Mouse (Mus musculus) cerebellum, adult 11 months (tissue): Measurements from ENCODE around the gene Epb41l3.

Experiments
- DNase-seq: peaks from one replicate; pipeline ENCODE4 v3.0.0; 2022

Gene Epb41l3

GRCm38 (mm10) chr17:69255834-69256233, 180.4 kb downstream of the Epb41l3 start:
- DNase-seq = no peak

- no peak for DNase-seq
Observed at GRCm38 (mm10) chr17:69256441-69256840, 181.0 kb downstream of the Epb41l3 start.

GRCm38 (mm10) chr17:69263810-69264565, 188.5 kb downstream of the Epb41l3 start:
- DNase-seq = no peak

- no peak for DNase-seq
Observed at GRCm38 (mm10) chr17:69265171-69265570, 189.7 kb downstream of the Epb41l3 start.

GRCm38 (mm10) chr17:69265759-69266463, 190.4 kb downstream of the Epb41l3 start:
- DNase-seq = peak; percentile 33

- DNase-seq = no peak
Observed at GRCm38 (mm10) chr17:69266936-69267335, 191.5 kb downstream of the Epb41l3 start.

- peak; percentile 69 for DNase-seq
Observed at GRCm38 (mm10) chr17:69267526-69267925, 192.0 kb downstream of the Epb41l3 start.

GRCm38 (mm10) chr17:69277362-69277761, 201.9 kb downstream of the Epb41l3 start:
- no peak for DNase-seq

GRCm38 (mm10) chr17:69284511-69284910, 209.0 kb downstream of the Epb41l3 start:
- no peak for DNase-seq

GRCm38 (mm10) chr17:69288130-69288529, 212.6 kb downstream of the Epb41l3 start:
- no peak for DNase-seq

- DNase-seq = no peak
Observed at GRCm38 (mm10) chr17:69290272-69290671, 214.8 kb downstream of the Epb41l3 start.

- DNase-seq = no peak
Observed at GRCm38 (mm10) chr17:69301552-69301951, 226.1 kb downstream of the Epb41l3 start.

- no peak for DNase-seq
Observed at GRCm38 (mm10) chr17:69303579-69304274, 228.2 kb downstream of the Epb41l3 start.

GRCm38 (mm10) chr17:69307636-69308035, 232.2 kb downstream of the Epb41l3 start:
- DNase-seq = no peak

- DNase-seq = no peak
Observed at GRCm38 (mm10) chr17:69309872-69310271, 234.4 kb downstream of the Epb41l3 start.

- DNase-seq = no peak
Observed at GRCm38 (mm10) chr17:69320496-69320895, 245.0 kb downstream of the Epb41l3 start.

GRCm38 (mm10) chr17:69322721-69323120, 247.2 kb downstream of the Epb41l3 start:
- DNase-seq = no peak
